Mouse (Mus musculus): ENCODE data around the gene Psmb11. TPM values are rescaled to one million over a fixed set of nuclear protein-coding genes. Genes with fewer than 3 reads are reported as not detected.
"Not testable (repeated sequence)": the region's sequence is repeated elsewhere in the genome, so short reads cannot be mapped to it uniquely, and the experiment has no call there.

Psmb11 gene
- total RNA-seq, 2 experiments from 2014 or later, result not detected

GRCm38 (mm10) chr14:54603686-54604085 is 17.5 kb upstream of the Psmb11 start:
- no peak for DNase-seq

GRCm38 (mm10) chr14:54605752-54606321 is 15.4 kb upstream of the Psmb11 start, which contains the start of gene 4931414P19Rik:
4931414P19Rik (minus strand) TSS chr14:54605993.
- DNase-seq, result peak; percentile 88 to 96

GRCm38 (mm10) chr14:54607226-54607625 is 14.0 kb upstream of the Psmb11 start:
- DNase-seq, result no peak

- DNase-seq, result no peak
Observed at GRCm38 (mm10) chr14:54609245-54609644, 12.0 kb upstream of the Psmb11 start.

- DNase-seq, result peak in 1 of 2 experiments; percentile 62
Observed at GRCm38 (mm10) chr14:54609962-54610361, 11.3 kb upstream of the Psmb11 start.

GRCm38 (mm10) chr14:54610648-54611047 is 10.6 kb upstream of the Psmb11 start:
- DNase-seq, result no peak

GRCm38 (mm10) chr14:54614130-54614529 is 7.1 kb upstream of the Psmb11 start:
- not testable (repeated sequence) for DNase-seq

- no peak for DNase-seq
Observed at GRCm38 (mm10) chr14:54616226-54616825, 4.9 kb upstream of the Psmb11 start.

- DNase-seq, result peak in 1 of 2 experiments; percentile 37
Observed at GRCm38 (mm10) chr14:54617152-54617896, 3.9 kb upstream of the Psmb11 start.

GRCm38 (mm10) chr14:54617897-54618365 is 3.3 kb upstream of the Psmb11 start, which contains the start of gene Psmb5:
Psmb5 (minus strand) TSS chr14:54618022.
- DNase-seq, result peak; percentile 88 to 89

GRCm38 (mm10) chr14:54623334-54623733 is 2.1 kb downstream of the Psmb11 start:
- no peak for DNase-seq

GRCm38 (mm10) chr14:54624976-54625375 is 3.7 kb downstream of the Psmb11 start:
- no peak for DNase-seq

- no peak for DNase-seq
Observed at GRCm38 (mm10) chr14:54628103-54628502, 6.9 kb downstream of the Psmb11 start.

- no peak for DNase-seq
Observed at GRCm38 (mm10) chr14:54629797-54630196, 8.6 kb downstream of the Psmb11 start.

GRCm38 (mm10) chr14:54630583-54631239 is 9.5 kb downstream of the Psmb11 start:
- no peak for DNase-seq

- no peak for DNase-seq
Observed at GRCm38 (mm10) chr14:54631240-54631599, 10.0 kb downstream of the Psmb11 start.

- no peak for DNase-seq
Observed at GRCm38 (mm10) chr14:54632252-54632651, 11.0 kb downstream of the Psmb11 start.

- DNase-seq, result peak; percentile 43 to 46
Observed at GRCm38 (mm10) chr14:54634182-54634581, 12.9 kb downstream of the Psmb11 start.

GRCm38 (mm10) chr14:54636954-54637353 is 15.7 kb downstream of the Psmb11 start:
- peak; percentile 53 to 69 for DNase-seq

GRCm38 (mm10) chr14:54638210-54638609 is 17.0 kb downstream of the Psmb11 start:
- no peak for DNase-seq

- no peak for DNase-seq
Observed at GRCm38 (mm10) chr14:54640121-54640520, 18.9 kb downstream of the Psmb11 start.

- no peak for DNase-seq
Observed at GRCm38 (mm10) chr14:54640946-54641304, 19.7 kb downstream of the Psmb11 start, which contains the start of gene Gm17606. Gm17606 (plus strand) TSS chr14:54640952.
